Mouse (Mus musculus): Measurements from ENCODE around the gene Pim3.
A peak's percentile ranks its signal among the peaks of the same experiment; 100 is the strongest.

Gene Pim3

DNA sequence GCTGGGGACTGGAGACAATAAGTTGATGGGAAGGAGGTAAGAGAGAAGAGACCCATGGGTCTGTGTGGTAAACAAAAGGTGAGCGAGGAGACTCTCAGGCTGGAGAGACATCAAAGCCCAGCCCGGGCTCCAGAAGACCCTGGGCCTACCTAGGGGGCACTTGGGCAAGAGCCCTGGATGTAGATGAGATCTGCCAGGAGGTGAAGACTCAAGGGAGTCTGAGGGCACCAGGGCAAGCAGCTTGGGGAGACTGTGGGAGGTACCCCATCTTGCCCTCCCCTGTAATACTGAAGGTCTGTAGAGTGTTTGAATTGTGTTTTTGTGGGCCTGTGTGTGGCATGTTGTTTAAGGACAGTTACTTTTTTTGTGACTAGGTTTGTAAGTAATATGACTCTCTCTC lies 3.3 kb upstream of the Pim3 start:
- DNase-seq = no peak

GRCm38 (mm10) chr15:88859206-88859970 lies 2.6 kb upstream of the Pim3 start:
- DNase-seq = no peak

- DNase-seq = no peak
Measured at GRCm38 (mm10) chr15:88860781-88861180, 1.2 kb upstream of the Pim3 start.

- peak; percentile 69 for DNase-seq
Measured at GRCm38 (mm10) chr15:88862881-88863694, 1.1 kb downstream of the Pim3 start.

GRCm38 (mm10) chr15:88863695-88864231 lies 1.8 kb downstream of the Pim3 start:
- DNase-seq = no peak

- no peak for DNase-seq
Measured at GRCm38 (mm10) chr15:88864270-88865030, 2.5 kb downstream of the Pim3 start.

- DNase-seq = no peak
Measured at GRCm38 (mm10) chr15:88865061-88865460, 3.1 kb downstream of the Pim3 start.

DNA sequence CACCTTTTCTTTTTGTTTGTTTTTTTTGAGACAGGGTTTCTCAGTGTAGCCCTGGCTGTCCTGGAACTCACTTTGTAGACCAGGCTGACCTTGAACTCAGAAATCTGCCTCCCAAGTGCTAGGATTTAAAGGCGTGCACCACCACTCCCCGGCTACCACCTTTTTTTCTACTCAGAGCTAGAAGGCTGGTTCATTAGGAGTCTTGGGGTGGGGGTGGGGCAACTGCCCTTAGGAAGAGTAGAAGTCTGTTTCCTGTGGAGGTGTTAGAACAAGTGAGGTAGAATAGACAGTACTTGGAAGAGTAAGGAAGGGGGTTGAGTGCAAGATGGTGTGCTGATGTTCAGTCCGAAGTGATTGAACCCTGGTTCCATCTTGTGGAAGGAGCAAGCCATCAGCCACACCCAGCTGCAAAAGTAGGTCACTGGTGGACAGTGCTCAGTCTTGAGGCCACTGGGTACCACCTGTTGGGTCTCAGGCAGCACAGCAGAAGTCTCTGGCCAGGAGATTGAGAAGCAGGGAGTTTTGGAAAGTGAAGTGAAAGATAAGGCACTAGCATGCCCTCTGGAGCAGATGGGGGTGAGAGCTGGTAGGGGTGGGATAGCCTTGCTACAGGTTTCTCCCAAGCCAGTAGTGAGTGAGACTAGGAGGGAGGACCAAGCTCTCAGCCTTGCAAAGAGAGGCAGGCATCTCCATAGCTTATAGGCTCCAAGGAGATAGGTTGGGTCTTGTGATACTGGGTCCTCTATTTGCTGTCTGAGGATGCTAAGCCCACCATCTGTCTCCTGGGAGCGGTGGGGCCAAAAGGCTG lies 4.1 kb downstream of the Pim3 start:
- no peak for DNase-seq

GRCm38 (mm10) chr15:88866934-88867356 lies 5.0 kb downstream of the Pim3 start:
- no peak for DNase-seq

- DNase-seq = no peak
Measured at GRCm38 (mm10) chr15:88867368-88868023, 5.5 kb downstream of the Pim3 start.

DNA sequence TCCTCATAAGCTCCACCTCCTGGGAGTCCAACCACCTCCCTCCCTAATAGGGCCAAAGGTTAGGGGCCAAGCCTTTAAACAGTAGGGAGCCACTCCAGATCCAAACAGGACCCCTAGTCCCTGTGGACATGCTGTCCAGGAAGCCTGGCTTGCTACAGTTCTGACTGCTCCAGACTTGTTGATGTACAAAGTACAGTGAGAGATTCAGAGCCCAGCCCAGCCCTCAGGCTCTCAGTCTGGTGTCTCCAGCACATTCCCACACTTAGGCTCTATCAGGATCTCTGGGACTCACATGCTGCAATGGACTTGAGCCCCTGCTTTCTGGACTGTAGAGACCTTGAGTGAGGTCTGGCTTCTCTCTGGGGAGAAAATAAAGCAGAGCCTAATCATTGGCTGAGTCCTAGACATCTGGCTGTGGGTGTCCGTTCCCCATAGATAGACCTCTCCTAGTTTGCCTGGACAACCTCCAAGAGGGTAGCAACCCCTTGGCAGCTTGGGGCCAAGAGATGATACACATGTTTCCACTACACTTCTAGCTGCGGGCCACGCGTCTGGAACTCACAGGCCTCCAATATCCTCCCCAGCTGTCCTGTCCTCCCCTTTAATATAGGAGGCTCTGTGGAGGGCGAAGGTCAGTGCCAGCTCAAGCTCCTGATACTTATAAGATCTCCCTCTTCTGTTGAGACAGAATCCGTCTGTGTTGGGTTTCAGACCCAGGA lies 6.2 kb downstream of the Pim3 start:
- DNase-seq = no peak

- no peak for DNase-seq
Measured at GRCm38 (mm10) chr15:88870418-88871185, 8.6 kb downstream of the Pim3 start.

GRCm38 (mm10) chr15:88874061-88874460 lies 12.1 kb downstream of the Pim3 start:
- DNase-seq = no peak

DNA sequence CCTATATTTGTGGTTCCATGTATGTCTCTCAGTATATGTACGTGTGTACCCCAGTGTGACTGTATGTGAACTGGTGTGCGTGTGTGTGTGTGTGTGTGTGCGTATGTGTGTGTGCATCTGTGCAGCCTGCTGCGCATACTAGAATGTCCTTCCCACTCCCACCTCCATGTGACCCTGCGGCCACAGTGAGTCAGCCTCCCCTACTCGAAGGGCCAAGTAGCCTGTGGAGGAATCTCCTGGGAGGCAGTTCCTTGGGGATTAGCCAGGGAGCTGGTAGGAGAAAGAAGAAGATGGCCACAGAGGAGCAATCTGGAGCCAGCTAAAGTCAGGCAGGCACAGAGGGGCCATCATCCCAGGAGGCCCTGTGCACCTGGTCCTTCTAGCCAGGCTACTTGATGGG lies 12.5 kb downstream of the Pim3 start:
- no peak for DNase-seq

GRCm38 (mm10) chr15:88875625-88876081 lies 13.7 kb downstream of the Pim3 start:
- no peak for DNase-seq

DNA sequence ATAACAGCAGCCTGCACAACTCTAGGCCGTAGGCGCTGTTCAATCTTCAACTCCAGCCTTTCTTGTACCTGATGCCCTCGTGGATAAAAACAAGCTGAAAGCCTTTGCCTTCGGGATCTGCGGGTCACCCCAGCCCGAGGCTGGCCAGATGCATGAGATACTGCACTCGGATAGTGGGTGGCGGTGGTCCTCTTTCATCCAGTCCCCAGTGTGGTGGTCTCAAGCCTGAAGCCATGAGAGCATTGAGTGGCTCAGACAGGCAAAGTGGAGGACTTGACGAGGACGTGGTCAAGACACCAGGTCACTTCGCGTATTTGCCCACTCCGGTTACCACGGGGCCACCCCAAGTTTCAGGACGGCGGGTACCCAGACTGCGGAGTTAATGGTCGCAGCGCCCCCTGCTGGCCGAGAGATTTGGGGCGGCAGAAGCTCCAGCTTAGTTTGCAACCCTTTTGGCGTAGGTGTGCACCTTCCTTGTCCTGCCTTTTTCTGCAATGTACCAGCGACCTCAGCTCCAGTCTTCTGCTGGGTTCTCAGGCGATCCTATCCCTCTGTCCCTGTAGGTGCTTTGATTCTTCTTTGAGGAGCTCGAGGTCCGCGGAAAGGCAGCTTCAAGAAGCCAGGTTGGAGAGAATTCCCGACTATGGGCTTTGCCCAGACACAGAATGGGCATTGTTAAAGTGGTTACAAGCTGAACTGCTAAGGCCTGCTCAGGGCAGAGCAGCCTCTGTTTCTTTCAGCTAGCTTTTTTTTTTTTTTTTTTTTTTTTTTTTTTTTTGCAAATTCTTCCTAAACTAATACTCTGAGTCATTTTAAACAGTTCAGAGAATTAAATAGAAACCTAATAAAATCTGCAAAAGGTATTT lies 14.4 kb downstream of the Pim3 start:
- peak; percentile 81 for DNase-seq

- no peak for DNase-seq
Measured at GRCm38 (mm10) chr15:88877021-88877400, 15.0 kb downstream of the Pim3 start.

- no peak for DNase-seq
Measured at GRCm38 (mm10) chr15:88881253-88882044, 19.5 kb downstream of the Pim3 start.

All from thymus, postnatal 25 days (tissue).